Mouse (Mus musculus) urinary bladder, postnatal 14 days (tissue): Measurements from ENCODE around the gene Zc3h4.

Source experiments
- DNase-seq: peaks from one replicate; pipeline ENCODE4 v3.0.0; 2021; ENCODE audit warnings: low spot score

Gene Zc3h4

DNA sequence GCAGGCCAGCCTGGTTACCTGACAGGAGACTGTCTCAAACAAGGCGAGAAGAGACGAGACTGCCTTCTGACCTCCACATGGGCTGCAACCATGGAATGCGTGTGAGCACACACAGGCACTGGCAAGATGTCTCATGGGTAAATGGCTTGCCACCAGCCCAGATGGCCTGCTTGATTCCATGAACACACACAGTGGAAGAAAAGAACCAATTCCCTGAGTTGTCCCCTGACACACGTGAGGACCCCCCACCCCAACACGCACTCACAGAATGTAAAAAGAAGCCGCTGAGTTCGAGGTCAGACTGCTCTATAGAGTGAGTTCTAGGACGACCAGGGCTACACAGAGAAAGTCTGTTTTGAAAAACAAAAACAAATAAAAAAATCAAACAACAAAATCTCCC lies 76.9 kb downstream of the Zc3h4 start, which contains the start of gene Npas1:
TSS of gene Npas1 (minus strand) at position 101 of the 400 bp plus-strand sequence.
- no peak for DNase-seq
